Mouse (Mus musculus): ENCODE results near the gene Wipi1. TPM values are rescaled to one million over a fixed set of nuclear protein-coding genes. Genes with fewer than 3 reads are reported as not detected.
"Not testable (repeated sequence)": the region's sequence is repeated elsewhere in the genome, so short reads cannot be mapped to it uniquely, and the experiment has no call there.

Wipi1 gene
- 27.8 TPM for polyA plus RNA-seq (2012; fragmentation: generic; extraction: Trizol)
- long read RNA-seq, experiment 1, transcript Wipi1-201 (12 exons, 3,338 nt) = minor isoform, 8 of 92 reads
- long read RNA-seq, experiment 1, transcript Wipi1-202 (13 exons, 2,050 nt) = major isoform, 64 of 92 reads
- long read RNA-seq, experiment 1, partial matches to known transcripts = 11 of 92 reads
- long read RNA-seq, experiment 1, other reads (novel, unspliced or antisense) = 9 of 92 reads
- long read RNA-seq, experiment 2, transcript Wipi1-202 (13 exons, 2,050 nt) = major isoform, 216 of 447 reads
- long read RNA-seq, experiment 2, transcript Wipi1-201 (12 exons, 3,338 nt) = minor isoform, 191 of 447 reads
- long read RNA-seq, experiment 2, partial matches to known transcripts = 10 of 447 reads
- long read RNA-seq, experiment 2, other reads (novel, unspliced or antisense) = 30 of 447 reads

- peaks cover 40% of the 10 kb centered on the region for H3K79me2 ChIP-seq (ENCODE audit: control insufficient read depth, insufficient read depth)
- peaks cover 5% of the 10 kb centered on the region for H3K79me3 ChIP-seq (ENCODE audit: low read depth)
- TF ChIP-seq FOSL1 (IDR thresholded peaks at IDR 0.05; ENCODE audit: insufficient read depth, low read length, poor library complexity, severe bottlenecking) (no peak), CTCF (IDR thresholded peaks at IDR 0.05; ENCODE audit: control insufficient read depth, insufficient read depth, insufficient read length) (no peak), MAX (IDR thresholded peaks at IDR 0.05) (peak; percentile 99), USF1 (IDR thresholded peaks at IDR 0.05; ENCODE audit: low read depth) (peak; percentile 87), MYOG (IDR thresholded peaks at IDR 0.05; ENCODE audit: control insufficient read depth, extremely low read depth, insufficient read length) (no peak), CEBPB (IDR thresholded peaks at IDR 0.05; ENCODE audit: low read depth) (no peak)
- no peaks in the 10 kb centered on the region for H3K36me3 ChIP-seq (ENCODE audit: control insufficient read depth, insufficient read depth)
- H3K4me3 ChIP-seq (ENCODE audit: insufficient read depth, poor library complexity, severe bottlenecking) = peak within 1 kb of the TSS; percentile 58
- no peaks in the 10 kb centered on the region for H3K27me3 ChIP-seq (ENCODE audit: control insufficient read depth, insufficient read depth, insufficient read length)
- peak within 1 kb of the TSS; percentile 50 for H3ac ChIP-seq (ENCODE audit: control insufficient read depth, insufficient read length, low read depth)
Measured at GRCm38 (mm10) chr11:109611303-109612149, at the start of gene Wipi1. Gene Wipi1, minus strand, starts transcription at chr11:109611967.

GRCm38 (mm10) chr11:109660526-109660925 is 48.8 kb upstream of the Wipi1 start:
- H3K4me3 ChIP-seq (ENCODE audit: insufficient read depth, poor library complexity, severe bottlenecking); H3K27me3 ChIP-seq (ENCODE audit: control insufficient read depth, insufficient read depth, insufficient read length): not testable (repeated sequence)

GRCm38 (mm10) chr11:109656232-109656631 is 44.5 kb upstream of the Wipi1 start:
- Histone ChIP-seq H3K36me3 (ENCODE audit: control insufficient read depth, insufficient read depth) (peaks cover 84% of the 10 kb centered on the region), H3K4me3 (ENCODE audit: insufficient read depth, poor library complexity, severe bottlenecking) (no peak overlapping the region), H3K27me3 (ENCODE audit: control insufficient read depth, insufficient read depth, insufficient read length) (no peaks in the 10 kb centered on the region), H3K79me3 (ENCODE audit: low read depth) (peaks cover 94% of the 10 kb centered on the region), H3K79me2 (ENCODE audit: control insufficient read depth, insufficient read depth) (peaks cover 100% of the 10 kb centered on the region), H3ac (ENCODE audit: control insufficient read depth, insufficient read length, low read depth) (no peak overlapping the region)
- TF ChIP-seq MAX (IDR thresholded peaks at IDR 0.05) (no peak), MYOG (IDR thresholded peaks at IDR 0.05; ENCODE audit: control insufficient read depth, extremely low read depth, insufficient read length) (no peak), USF1 (IDR thresholded peaks at IDR 0.05; ENCODE audit: low read depth) (no peak), CEBPB (IDR thresholded peaks at IDR 0.05; ENCODE audit: low read depth) (no peak), FOSL1 (IDR thresholded peaks at IDR 0.05; ENCODE audit: insufficient read depth, low read length, poor library complexity, severe bottlenecking) (no peak), CTCF (IDR thresholded peaks at IDR 0.05; ENCODE audit: control insufficient read depth, insufficient read depth, insufficient read length) (no peak), MYOD1 (IDR thresholded peaks at IDR 0.05; ENCODE audit: control insufficient read depth, insufficient read length, low read depth) (no peak)

More at GRCm38 (mm10) chr11:109660526-109660925, 48.8 kb upstream of the Wipi1 start:
- peaks cover 55% of the 10 kb centered on the region for H3K79me3 ChIP-seq (ENCODE audit: low read depth)
- H3K79me2 ChIP-seq (ENCODE audit: control insufficient read depth, insufficient read depth) = peaks cover 98% of the 10 kb centered on the region
- peaks cover 97% of the 10 kb centered on the region for H3K36me3 ChIP-seq (ENCODE audit: control insufficient read depth, insufficient read depth)
- H3ac ChIP-seq (ENCODE audit: control insufficient read depth, insufficient read length, low read depth) = not testable (repeated sequence)

- Histone ChIP-seq H3K4me3 (ENCODE audit: insufficient read depth, poor library complexity, severe bottlenecking) (no peak overlapping the region), H3K27me3 (ENCODE audit: control insufficient read depth, insufficient read depth, insufficient read length) (no peaks in the 10 kb centered on the region), H3K79me3 (ENCODE audit: low read depth) (peaks cover 79% of the 10 kb centered on the region), H3K36me3 (ENCODE audit: control insufficient read depth, insufficient read depth) (peaks cover 68% of the 10 kb centered on the region), H3K79me2 (ENCODE audit: control insufficient read depth, insufficient read depth) (peaks cover 88% of the 10 kb centered on the region), H3ac (ENCODE audit: control insufficient read depth, insufficient read length, low read depth) (no peak overlapping the region)
- no peak for TF ChIP-seq MAX (IDR thresholded peaks at IDR 0.05)
- TF ChIP-seq CTCF (IDR thresholded peaks at IDR 0.05; ENCODE audit: control insufficient read depth, insufficient read depth, insufficient read length) = no peak
- TF ChIP-seq FOSL1 (IDR thresholded peaks at IDR 0.05; ENCODE audit: insufficient read depth, low read length, poor library complexity, severe bottlenecking) = no peak
- TF ChIP-seq CEBPB (IDR thresholded peaks at IDR 0.05; ENCODE audit: low read depth) = no peak
- no peak for TF ChIP-seq USF1 (IDR thresholded peaks at IDR 0.05; ENCODE audit: low read depth)
- no peak for TF ChIP-seq MYOG (IDR thresholded peaks at IDR 0.05; ENCODE audit: control insufficient read depth, extremely low read depth, insufficient read length)
- no peak for TF ChIP-seq MYOD1 (IDR thresholded peaks at IDR 0.05; ENCODE audit: control insufficient read depth, insufficient read length, low read depth)
Measured at GRCm38 (mm10) chr11:109654581-109654980, 42.8 kb upstream of the Wipi1 start.

- H3ac ChIP-seq (ENCODE audit: control insufficient read depth, insufficient read length, low read depth) = peak overlapping the region; percentile 46
- peaks cover 69% of the 10 kb centered on the region for H3K79me3 ChIP-seq (ENCODE audit: low read depth)
- peaks cover 74% of the 10 kb centered on the region for H3K79me2 ChIP-seq (ENCODE audit: control insufficient read depth, insufficient read depth)
- TF ChIP-seq CEBPB (IDR thresholded peaks at IDR 0.05; ENCODE audit: low read depth) (no peak), MYOG (IDR thresholded peaks at IDR 0.05; ENCODE audit: control insufficient read depth, extremely low read depth, insufficient read length) (no peak), CTCF (IDR thresholded peaks at IDR 0.05; ENCODE audit: control insufficient read depth, insufficient read depth, insufficient read length) (no peak), USF1 (IDR thresholded peaks at IDR 0.05; ENCODE audit: low read depth) (no peak), MAX (IDR thresholded peaks at IDR 0.05) (no peak), MYOD1 (IDR thresholded peaks at IDR 0.05; ENCODE audit: control insufficient read depth, insufficient read length, low read depth) (no peak), FOSL1 (IDR thresholded peaks at IDR 0.05; ENCODE audit: insufficient read depth, low read length, poor library complexity, severe bottlenecking) (no peak)
- no peaks in the 10 kb centered on the region for H3K27me3 ChIP-seq (ENCODE audit: control insufficient read depth, insufficient read depth, insufficient read length)
- H3K36me3 ChIP-seq (ENCODE audit: control insufficient read depth, insufficient read depth) = peaks cover 54% of the 10 kb centered on the region
- no peak overlapping the region for H3K4me3 ChIP-seq (ENCODE audit: insufficient read depth, poor library complexity, severe bottlenecking)
Measured at GRCm38 (mm10) chr11:109653201-109653600, 41.4 kb upstream of the Wipi1 start.

All from C2C12 (cell line).